Mouse (Mus musculus) lung, adult 2 months (tissue): Measurements from ENCODE around the gene Vwa3a.

ENCODE experiments used
- CTCF ChIP-seq: fragments of 200-500 bp; IDR thresholded peaks from 2 replicates; pipeline ENCODE4 v1.5.1; 2011; ENCODE audit warnings: mild to moderate bottlenecking, low read length, control low read depth; ENCODE audit not compliant: insufficient read depth
- POLR2A ChIP-seq: fragments of 200-500 bp; IDR thresholded peaks from 2 replicates; pipeline ENCODE4 v1.6.1; 2011; ENCODE audit warnings: low read depth, mild to moderate bottlenecking, control low read depth, low read length, borderline replicate concordance; ENCODE audit errors: extremely low read depth

DNA sequence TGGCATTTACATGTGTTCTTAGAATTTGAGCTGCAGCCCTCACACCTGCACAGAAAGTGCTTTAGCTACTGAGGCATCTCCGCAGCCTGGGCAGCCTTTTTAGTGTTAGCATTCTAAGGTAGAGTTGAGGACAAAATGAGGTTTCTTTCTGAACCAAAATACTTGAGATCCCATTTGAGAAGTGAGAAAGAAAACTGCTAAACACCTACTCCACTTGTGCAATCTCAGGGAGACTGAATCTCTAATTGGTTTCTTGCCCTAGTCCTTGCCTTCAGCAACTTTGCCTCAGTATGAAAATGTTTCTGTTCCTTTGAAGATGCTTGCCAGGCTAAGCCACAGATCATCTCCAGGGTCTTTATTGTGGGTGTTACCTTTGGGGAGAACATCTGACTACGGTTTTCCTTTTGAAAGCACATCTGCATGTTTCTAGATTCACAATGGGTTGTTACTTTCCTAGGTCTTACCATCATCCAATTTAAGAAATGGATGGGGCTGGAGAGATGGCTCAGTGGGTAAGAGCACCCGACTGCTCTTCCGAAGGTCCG lies 45.2 kb upstream of the Vwa3a start:
- TF ChIP-seq CTCF (no peak), POLR2A (no peak)
